Mouse (Mus musculus) adrenal gland, postnatal 14 days (tissue): ENCODE results near the gene Taf1. TPM values are rescaled to one million over a fixed set of nuclear protein-coding genes. Genes with fewer than 3 reads are reported as not detected.

ENCODE experiments used
- DNase-seq: peaks from one replicate; pipeline ENCODE4 v3.0.0; 2021; ENCODE audit warnings: mixed read lengths
- long read RNA-seq, 2 experiments: library from polyadenylated mRNA; stranded (forward); transcript quantifications; one replicate each; pipeline ENCODE4 v2.0.0; 2021
- total RNA-seq: library from RNA; stranded (reverse); gene quantifications from 2 replicates; pipeline ENCODE4 v1.2.3, GENCODE M21; 2021

Gene Taf1
- 29.8 and 35.2 TPM in 2 replicates for total RNA-seq
- long read RNA-seq, experiment 1, partial matches to known transcripts = 1 of 14 reads
- long read RNA-seq, experiment 1, other reads (novel, unspliced or antisense) = 13 of 14 reads
- long read RNA-seq, experiment 2, partial matches to known transcripts = 0 of 10 reads
- long read RNA-seq, experiment 2, other reads (novel, unspliced or antisense) = 10 of 10 reads

- DNase-seq = peak; percentile 91
Observed at GRCm38 (mm10) chrX:101532347-101533221, at the start of gene Taf1. Gene Taf1, plus strand, starts transcription at chrX:101532734.

DNA sequence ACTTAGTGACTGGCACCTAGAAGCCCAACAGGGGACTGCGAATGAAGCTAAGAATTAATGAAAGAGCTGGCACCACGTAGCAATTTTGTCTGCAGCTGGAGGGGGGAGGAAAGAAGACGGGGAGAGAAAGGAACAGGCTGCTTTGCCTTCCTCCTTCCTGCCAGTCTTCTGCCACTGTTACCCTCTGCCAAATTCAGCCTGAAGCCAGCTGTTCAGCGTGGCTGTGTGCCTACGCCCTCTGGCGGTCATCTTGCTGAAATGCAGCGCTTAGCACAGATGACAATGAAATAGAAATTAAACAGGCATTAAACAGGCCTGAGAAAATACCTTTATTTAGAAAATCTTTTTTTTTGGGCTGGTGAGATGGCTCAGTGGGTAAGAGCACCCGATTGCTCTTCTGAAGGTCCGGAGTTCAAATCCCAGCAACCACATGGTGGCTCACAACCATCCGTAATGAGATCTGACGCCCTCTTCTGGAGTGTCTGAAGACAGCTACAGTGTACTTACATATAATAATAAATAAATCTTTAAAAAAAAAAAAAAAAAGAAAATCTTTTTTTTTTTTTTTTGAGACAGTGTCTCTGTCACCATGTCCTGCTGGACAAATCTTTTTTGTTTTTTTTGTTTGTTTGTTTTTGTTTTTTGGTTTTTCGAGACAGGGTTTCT is 45.9 kb upstream of the Taf1 start:
- DNase-seq = peak; percentile 54

DNA sequence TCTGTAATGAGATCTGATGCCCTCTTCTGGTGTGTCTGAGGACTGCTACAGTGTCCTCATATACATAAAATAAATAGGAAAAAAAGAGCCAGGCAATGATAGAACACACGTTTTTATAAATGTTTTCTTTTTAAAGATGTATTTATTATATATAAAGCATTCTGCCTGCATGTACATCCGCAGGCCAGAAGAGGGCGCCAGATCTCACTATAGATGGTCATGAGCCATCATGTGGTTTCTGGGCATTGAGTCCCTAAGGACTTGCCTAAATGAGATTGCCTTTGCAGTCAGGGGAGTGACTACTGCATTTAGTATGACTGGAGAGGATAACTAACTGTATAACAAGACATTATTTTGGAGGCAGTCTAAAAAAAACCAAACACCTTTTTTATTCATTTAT is 27.9 kb upstream of the Taf1 start:
- DNase-seq = peak; percentile 32

GRCm38 (mm10) chrX:101515710-101516109 is 16.8 kb upstream of the Taf1 start:
- DNase-seq = no peak

GRCm38 (mm10) chrX:101518006-101518405 is 14.5 kb upstream of the Taf1 start:
- DNase-seq = no peak

DNA sequence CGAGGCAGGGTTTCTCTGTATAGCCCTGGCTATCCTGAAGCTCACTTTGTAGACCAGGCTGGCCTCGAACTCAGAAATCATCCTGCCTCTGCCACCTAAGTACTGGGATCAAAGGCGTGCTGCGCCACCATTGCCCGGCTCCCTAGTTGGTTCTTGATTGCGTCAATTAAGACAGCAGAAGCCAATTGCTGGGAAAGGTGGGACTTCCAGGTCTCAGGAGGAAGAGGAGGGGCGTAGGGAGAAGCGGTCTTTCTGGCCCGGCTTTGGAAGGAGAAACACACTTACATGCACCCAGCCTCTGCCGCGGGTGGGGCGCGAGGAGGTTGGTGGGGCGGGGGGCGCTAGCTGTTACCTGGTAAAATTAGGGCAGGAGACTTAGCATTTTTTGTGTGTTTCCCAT is 10.5 kb upstream of the Taf1 start:
- peak; percentile 21 for DNase-seq

DNA sequence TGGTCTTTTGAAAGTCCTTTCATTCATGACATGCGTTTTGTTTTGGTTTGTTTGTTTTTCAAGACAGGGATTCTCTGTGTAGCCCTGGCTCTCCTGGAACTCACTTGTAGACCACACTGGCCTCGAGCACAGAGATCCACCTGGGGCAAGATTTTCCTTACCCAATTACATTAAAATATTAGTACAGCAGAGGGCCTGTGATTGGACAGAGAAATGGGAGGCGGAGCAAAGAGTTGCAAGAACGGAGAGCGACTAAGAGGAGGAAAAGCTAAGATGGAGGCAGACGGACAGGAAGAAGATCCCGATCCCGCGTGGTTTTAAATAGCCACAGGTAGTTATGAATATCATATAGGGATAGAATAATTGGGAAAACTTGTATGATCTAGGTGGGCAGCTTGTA is 5.2 kb upstream of the Taf1 start:
- peak; percentile 49 for DNase-seq

- DNase-seq = no peak
Observed at GRCm38 (mm10) chrX:101585455-101585854, 52.9 kb downstream of the Taf1 start.

- no peak for DNase-seq
Observed at GRCm38 (mm10) chrX:101616183-101616582, 83.6 kb downstream of the Taf1 start.

GRCm38 (mm10) chrX:101617889-101618288 is 85.4 kb downstream of the Taf1 start:
- DNase-seq = peak; percentile 7

DNA sequence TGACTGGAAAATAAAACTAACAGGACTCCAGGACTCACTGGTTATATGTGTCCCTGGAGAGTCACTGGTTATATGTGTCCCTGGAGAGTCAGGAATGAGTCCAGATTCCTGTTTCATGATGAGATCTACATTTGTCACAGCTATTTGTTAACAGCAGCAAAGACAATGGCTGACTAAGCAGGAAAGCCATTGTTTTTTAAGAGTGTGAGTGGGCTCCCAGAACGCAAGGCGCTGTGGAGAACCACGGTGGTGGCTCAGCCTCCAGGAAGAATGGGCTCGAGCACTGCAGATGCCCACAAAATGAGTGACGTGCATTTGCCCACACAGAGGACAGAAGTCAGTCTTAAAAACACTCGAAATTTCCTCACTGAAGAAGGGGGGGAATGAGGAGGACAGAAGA is 87.8 kb downstream of the Taf1 start:
- DNase-seq = peak; percentile 7

DNA sequence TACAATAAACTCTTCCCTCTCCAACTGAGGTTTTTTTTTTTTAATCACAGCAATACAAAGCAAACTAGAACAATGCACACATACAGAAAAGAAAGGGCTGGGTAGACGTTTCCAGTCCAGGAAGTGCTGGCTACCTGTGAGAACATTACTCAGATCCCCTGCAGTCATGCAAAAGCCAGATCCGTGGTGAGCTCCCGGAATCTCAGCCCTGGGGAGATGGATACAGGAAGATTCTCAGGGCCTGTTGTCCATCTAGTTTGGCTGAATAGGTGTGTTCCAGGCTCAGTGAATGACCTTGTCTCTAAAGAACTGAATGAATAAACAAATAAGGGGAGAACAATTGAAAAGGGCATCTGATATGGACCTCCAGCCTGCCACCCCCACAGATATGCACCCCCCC is 90.0 kb downstream of the Taf1 start:
- DNase-seq = no peak

GRCm38 (mm10) chrX:101636821-101637525 is 104.4 kb downstream of the Taf1 start:
- DNase-seq = no peak

GRCm38 (mm10) chrX:101638856-101639255 is 106.3 kb downstream of the Taf1 start:
- no peak for DNase-seq

- DNase-seq = no peak
Observed at GRCm38 (mm10) chrX:101639306-101639705, 106.8 kb downstream of the Taf1 start.

- DNase-seq = peak; percentile 91
Observed at GRCm38 (mm10) chrX:101639741-101640166, 107.2 kb downstream of the Taf1 start, which contains the start of gene Ogt. Gene Ogt, plus strand, starts transcription at chrX:101640060.

DNA sequence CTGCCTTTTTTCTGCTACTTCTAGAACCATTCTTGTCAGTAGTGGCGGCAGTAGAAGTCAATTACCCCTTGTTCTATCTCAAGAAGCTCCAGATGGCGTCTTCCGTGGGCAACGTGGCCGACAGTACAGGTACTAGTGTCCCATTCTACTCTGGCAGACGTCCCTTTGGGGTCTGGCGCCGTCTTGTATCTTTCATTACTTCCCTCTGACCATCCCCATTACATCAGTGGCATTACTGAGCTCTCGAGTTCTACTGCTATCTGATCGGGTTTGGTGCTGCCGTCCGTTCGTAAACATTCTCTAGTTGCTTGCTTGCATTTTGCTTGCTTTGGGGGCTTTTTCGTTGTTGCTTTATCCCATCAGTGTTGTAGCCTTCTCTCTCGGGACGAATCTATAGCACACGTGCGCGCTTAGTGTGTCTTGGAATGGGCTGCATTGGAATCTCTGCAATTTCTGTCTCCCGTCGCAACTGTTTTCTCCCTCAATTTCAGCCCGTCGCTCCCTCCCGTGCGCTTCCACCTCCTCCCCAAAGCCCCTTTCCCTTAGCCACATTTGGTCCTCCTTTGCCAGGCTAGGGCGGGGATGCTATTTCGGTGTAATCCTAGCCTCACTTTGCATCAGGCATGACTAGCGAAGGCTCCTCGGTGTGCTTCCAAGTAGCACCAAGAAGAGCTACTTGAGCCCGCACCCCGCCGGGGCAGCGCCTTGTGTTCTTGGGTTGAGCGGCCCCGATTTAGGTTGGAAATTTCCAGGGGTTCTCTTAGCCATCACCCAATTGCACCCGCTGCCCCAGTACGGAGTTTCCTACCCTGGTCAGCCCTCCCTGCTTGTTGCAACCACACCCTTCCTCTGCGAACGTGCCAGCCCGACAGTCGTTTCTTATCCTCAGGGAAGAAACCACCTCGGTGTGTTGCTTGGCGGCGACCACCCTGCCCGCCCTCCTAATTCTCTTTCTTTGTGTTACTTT is 107.9 kb downstream of the Taf1 start:
- DNase-seq = peak; percentile 49

DNA sequence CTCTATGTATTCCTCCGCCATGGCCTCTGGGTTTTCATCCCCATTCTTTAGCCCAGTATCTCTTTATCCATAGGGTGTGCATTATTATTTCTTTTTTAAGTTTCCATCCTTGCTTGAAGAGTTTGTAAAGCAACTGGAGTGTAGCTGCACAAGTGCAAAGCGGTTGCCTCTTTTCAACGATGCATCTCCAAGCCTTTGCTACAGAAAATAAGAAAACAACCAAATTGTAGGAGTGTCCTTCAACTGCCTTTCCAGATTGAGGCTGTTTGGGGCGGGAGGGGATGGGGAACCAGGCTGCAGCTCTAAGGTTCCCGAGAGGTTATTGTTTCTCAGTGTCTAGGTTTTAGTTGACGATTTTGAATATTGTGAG is 108.6 kb downstream of the Taf1 start:
- no peak for DNase-seq

- no peak for DNase-seq
Observed at GRCm38 (mm10) chrX:101642091-101642490, 109.6 kb downstream of the Taf1 start.

DNA sequence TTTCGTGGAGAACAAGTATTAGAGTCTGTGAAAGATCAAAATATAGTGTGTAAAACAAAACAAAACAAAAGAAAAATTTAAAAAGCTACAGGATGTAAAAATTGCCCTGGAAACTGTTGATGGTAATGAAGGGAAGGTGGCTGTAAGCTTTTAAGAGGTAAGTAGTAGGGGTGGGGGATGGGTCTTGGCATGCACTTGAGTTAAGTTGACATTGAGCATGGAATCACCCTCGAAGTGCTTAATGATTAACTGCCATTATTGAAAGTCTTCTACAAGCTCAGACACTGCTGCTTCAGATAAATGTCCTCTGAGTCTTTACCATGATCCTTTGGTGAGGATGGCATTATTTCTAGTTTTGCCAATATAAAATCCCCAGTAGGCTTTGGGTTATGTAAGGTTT is 112.8 kb downstream of the Taf1 start:
- no peak for DNase-seq

DNA sequence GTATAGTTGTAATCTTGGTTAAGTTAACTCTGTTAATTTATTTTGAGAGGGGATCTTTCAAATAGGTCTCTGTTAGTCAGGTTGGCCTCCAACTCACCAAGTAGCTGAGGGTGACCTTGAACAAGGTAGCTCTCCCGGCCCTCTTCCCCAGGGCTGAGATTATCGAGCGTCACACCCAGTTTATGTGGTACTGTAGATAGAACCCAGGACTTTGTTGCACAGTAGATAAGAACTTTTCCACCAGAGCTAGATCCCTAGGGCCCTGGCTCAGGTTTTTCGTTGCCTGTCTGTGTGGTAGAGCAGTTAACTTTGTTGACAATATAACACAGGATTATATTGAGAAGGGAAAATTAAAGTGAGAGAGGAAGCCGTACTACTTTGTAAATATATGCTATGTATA is 114.1 kb downstream of the Taf1 start:
- DNase-seq = no peak
